Mouse (Mus musculus) midbrain, embryonic 14.5 days (tissue): ENCODE measurements around the gene Vwa5b1. TPM values are rescaled to one million over a fixed set of nuclear protein-coding genes. Genes with fewer than 3 reads are reported as not detected.

Experiments used
- polyA plus RNA-seq: library from polyadenylated mRNA; unstranded; fragments of >200 nt; fragmentation: Nextera tagmentation; extraction: Ambion mirVana; gene quantifications from 2 replicates; pipeline ENCODE4 v1.2.1, GENCODE M21; 2014

The Vwa5b1 gene
- polyA plus RNA-seq, 1 experiment from 2014 or later, result 1.6 TPM

Other genes with a start within 250 kb of the Vwa5b1 start
- 5.4 and 6.7 TPM in 2 replicates for gene Fam43b, start 239.4 kb downstream of the Vwa5b1 start, polyA plus RNA-seq
- gene Mul1, start 201.2 kb downstream of the Vwa5b1 start, polyA plus RNA-seq, result 22.8 and 23.8 TPM in 2 replicates
- gene Camk2n1, start 181.6 kb downstream of the Vwa5b1 start, polyA plus RNA-seq, result 15.4 and 20.5 TPM in 2 replicates
- 0.83 and 0.94 TPM in 2 replicates for gene Pla2g2c, start 88.9 kb upstream of the Vwa5b1 start, polyA plus RNA-seq
- gene Ubxn10, start 101.3 kb upstream of the Vwa5b1 start, polyA plus RNA-seq, result 3.0 and 3.9 TPM in 2 replicates
- 0.13 TPM in 1 of 2 replicates, not detected in the other for gene Pla2g2f, start 121.7 kb upstream of the Vwa5b1 start, polyA plus RNA-seq
- gene Pla2g2d, start 139.9 kb upstream of the Vwa5b1 start, polyA plus RNA-seq, result 0.43 TPM in 1 of 2 replicates, not detected in the other
- 0.23 and 0.87 TPM in 2 replicates for gene Pla2g5, start 227.6 kb upstream of the Vwa5b1 start, polyA plus RNA-seq
- gene Gm13030, start 238.1 kb upstream of the Vwa5b1 start, polyA plus RNA-seq, result not detected in 2 replicates
- not detected in 2 replicates for gene Pla2g2e, start 242.1 kb upstream of the Vwa5b1 start, polyA plus RNA-seq